Mouse (Mus musculus) limb, embryonic 10.5 days (tissue): ENCODE measurements at regions not wholly inside any gene's neighbourhood (a gene's known extent, or its start where the extent isn't known, plus 50 kb on each side); places are given as distances from the start of the nearest gene placed in this dataset.

Source experiments
- DNase-seq: peaks from one replicate; pipeline ENCODE4 v3.0.0-alpha.2; 2017; ENCODE audit warnings: low spot score
- H3K27ac ChIP-seq: fragments of 300-500 bp; sonication (generic); 2 replicates; pipeline ENCODE4 v1.5.1; 2016; ENCODE audit warnings: mild to moderate bottlenecking
- H3K27me3 ChIP-seq: fragments of 300-500 bp; sonication (generic); 2 replicates; pipeline ENCODE4 v1.6.1; 2016; ENCODE audit warnings: low read depth, mild to moderate bottlenecking; ENCODE audit not compliant: poor library complexity, severe bottlenecking
- H3K36me3 ChIP-seq: fragments of 300-500 bp; sonication (generic); 2 replicates; pipeline ENCODE4 v1.6.1; 2016; ENCODE audit warnings: mild to moderate bottlenecking, moderate library complexity
- H3K4me1 ChIP-seq: fragments of 300-500 bp; sonication (generic); 2 replicates; pipeline ENCODE4 v1.6.1; 2016
- H3K4me3 ChIP-seq: fragments of 300-500 bp; sonication (generic); 2 replicates; pipeline ENCODE4 v1.5.1; 2016; ENCODE audit warnings: mild to moderate bottlenecking, moderate library complexity
- H3K9me3 ChIP-seq: fragments of 300-500 bp; sonication (generic); replicated peaks from 2 replicates; pipeline ENCODE4 v1.6.1; 2016; ENCODE audit warnings: mild to moderate bottlenecking
- WGBS: fragments of 180-500 bp; shearing (Covaris S2); methylation state at CpG from one replicate; pipeline ENCODE4 v1.1.7; 2016; 5-methylcytosine and 5-hydroxymethylcytosine counted together

- WGBS = 84% methylated on average over 6 of the region's 6 CpGs
- no peak overlapping the region for H3K27ac ChIP-seq
Measured at GRCm38 (mm10) chr17:45341573-45341972, 92.0 kb downstream of the Cdc5l start.

GRCm38 (mm10) chr17:45340851-45341250 lies 92.7 kb downstream of the Cdc5l start:
- H3K27me3 ChIP-seq = peaks cover 10% of the 10 kb centered on the region
- H3K9me3 ChIP-seq = no peaks in the 10 kb centered on the region
- no peak for DNase-seq
- H3K4me1 ChIP-seq = peaks cover 28% of the 10 kb centered on the region
- H3K36me3 ChIP-seq = no peaks in the 10 kb centered on the region
- WGBS = 84% methylated on average over 4 of the region's 4 CpGs
- H3K4me3 ChIP-seq = no peak overlapping the region
- no peak overlapping the region for H3K27ac ChIP-seq

More at GRCm38 (mm10) chr17:45341573-45341972, 92.0 kb downstream of the Cdc5l start:
- Histone ChIP-seq H3K4me1 (peaks cover 22% of the 10 kb centered on the region), H3K9me3 (no peaks in the 10 kb centered on the region), H3K27me3 (peaks cover 10% of the 10 kb centered on the region), H3K36me3 (no peaks in the 10 kb centered on the region), H3K4me3 (no peak overlapping the region)
- DNase-seq = no peak

GRCm38 (mm10) chr17:45339226-45339625 lies 94.3 kb downstream of the Cdc5l start:
- Histone ChIP-seq H3K27ac (peak overlapping the region; percentile 61), H3K4me1 (peaks cover 39% of the 10 kb centered on the region), H3K9me3 (no peaks in the 10 kb centered on the region), H3K36me3 (no peaks in the 10 kb centered on the region), H3K4me3 (no peak overlapping the region), H3K27me3 (peaks cover 10% of the 10 kb centered on the region)
- DNase-seq = peak; percentile 45
- WGBS = 50% methylated on average over 11 of the region's 11 CpGs

DNA sequence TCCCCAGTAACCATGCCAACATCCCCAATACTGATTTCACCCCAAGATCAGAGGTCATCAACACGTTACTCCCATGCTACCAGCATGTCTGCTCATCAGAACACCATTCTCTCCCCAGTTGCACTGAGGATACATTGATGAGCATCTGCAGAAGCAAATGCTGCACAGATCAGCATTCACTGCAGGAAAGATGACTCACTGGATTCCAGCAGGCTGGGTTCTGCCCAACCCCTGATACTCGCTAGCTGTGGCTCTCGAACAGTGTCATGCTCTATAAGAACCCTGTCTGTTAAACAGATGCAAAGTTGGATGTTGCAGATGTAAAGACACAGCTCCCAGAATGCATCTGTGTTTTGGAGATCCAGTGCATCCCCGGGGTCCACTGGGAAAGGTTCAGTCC lies 95.5 kb downstream of the Cdc5l start:
- Histone ChIP-seq H3K4me1 (peaks cover 39% of the 10 kb centered on the region), H3K9me3 (no peaks in the 10 kb centered on the region), H3K36me3 (no peaks in the 10 kb centered on the region), H3K27me3 (peaks cover 10% of the 10 kb centered on the region), H3K4me3 (no peak overlapping the region), H3K27ac (0 out of 2 replicates have a peak overlapping the region, but pooled peaks have one; percentile 61)
- DNase-seq = no peak
- 94% methylated on average over 4 of the region's 4 CpGs for WGBS

DNA sequence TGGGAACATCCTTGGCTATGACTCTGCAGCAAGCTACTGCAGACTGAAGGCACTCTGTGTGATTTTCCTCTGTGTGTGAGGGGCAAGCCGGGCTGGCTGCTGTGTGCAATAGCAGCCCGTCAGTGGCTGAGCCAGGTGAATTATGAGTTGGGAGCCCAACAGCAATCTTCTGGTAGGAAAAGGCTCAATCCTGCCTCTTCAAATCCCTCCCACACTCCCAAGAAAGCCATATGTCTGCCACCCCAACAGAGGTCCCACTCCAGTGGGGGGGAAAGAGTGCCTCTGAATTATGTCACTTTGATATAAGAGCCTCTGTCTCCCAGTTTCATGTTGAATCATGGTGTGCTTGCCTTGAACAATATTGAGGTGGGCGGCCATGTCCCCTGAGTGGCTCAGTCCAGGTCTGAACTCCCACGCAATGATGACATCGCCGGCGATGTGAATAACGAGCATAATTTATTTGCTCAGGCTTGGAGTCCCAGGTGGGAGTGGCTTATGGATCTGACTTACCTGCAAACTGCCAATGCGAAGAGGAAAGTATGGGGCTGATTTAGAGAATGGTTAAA lies 97.9 kb downstream of the Cdc5l start:
- H3K27me3 ChIP-seq = peaks cover 17% of the 10 kb centered on the region

DNA sequence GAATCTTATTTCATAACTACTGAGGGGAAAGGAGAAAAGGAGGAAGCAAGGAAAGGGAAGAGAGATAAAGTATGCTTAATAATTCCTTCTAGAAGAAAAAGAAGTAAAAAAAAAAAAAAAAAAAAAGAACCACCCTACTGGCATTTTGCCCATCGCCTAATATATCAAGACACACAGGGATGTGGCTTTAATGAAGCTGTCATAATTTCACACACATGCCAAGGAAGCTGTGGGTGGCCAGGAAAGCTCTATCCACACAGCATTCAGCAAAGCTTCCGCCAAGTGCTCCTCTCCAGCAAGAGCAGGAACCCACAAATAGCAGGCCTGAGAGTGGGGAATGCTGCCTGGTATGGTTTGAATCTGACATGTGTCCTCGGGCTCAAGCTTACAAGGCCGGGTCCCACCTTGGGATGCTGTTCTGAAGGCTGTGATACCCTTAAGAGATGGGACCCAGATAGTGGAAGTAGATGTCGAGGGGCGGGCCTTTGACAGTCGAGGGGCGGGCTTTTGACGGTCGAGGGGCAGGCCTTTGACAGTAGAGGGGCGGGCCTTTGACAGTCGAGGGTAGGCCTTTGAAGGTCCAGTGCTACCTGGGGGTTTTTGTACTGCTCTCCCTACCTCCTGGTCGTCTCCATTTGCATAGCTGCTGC lies 98.7 kb downstream of the Cdc5l start:
- Histone ChIP-seq H3K27ac (no peak overlapping the region), H3K27me3 (peaks cover 12% of the 10 kb centered on the region; the same call in 1 of the 2 replicates), H3K4me3 (no peak overlapping the region), H3K9me3 (no peaks in the 10 kb centered on the region), H3K4me1 (peaks cover 41% of the 10 kb centered on the region), H3K36me3 (no peaks in the 10 kb centered on the region)
- 59% methylated on average over 13 of the region's 13 CpGs for WGBS
- DNase-seq = no peak

More for the DNA sequence above, 97.9 kb downstream of the Cdc5l start:
- no peak overlapping the region for H3K4me3 ChIP-seq
- H3K27ac ChIP-seq = peak overlapping the region; percentile 43; the same call in 1 of the 2 replicates
- 82% methylated on average over 9 of the region's 9 CpGs for WGBS
- H3K4me1 ChIP-seq = peaks cover 46% of the 10 kb centered on the region
- DNase-seq = no peak
- no peaks in the 10 kb centered on the region for H3K9me3 ChIP-seq
- no peaks in the 10 kb centered on the region for H3K36me3 ChIP-seq

DNA sequence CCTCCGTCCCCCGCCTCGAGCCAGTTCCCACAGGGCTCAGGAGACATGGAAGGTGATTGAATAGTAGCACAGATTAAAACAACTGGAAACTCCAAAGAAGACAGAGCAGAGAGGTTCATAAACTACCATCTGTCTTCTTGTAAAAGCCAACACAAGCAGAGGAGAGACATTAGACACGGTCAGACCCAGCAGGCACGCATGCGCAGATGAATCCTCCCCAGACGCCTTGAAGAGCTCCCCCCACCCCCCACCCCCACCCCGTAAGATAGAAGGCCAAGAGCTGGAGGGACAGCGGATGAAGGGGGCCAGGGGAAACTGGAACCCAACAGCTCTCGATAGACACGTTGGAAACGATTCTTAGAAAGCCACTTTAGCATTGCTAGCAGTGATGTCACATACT lies 101.2 kb downstream of the Cdc5l start:
- no peaks in the 10 kb centered on the region for H3K36me3 ChIP-seq
- peak overlapping the region; percentile 14; the same call in 1 of the 2 replicates for H3K27ac ChIP-seq
- 80% methylated on average over 12 of the region's 12 CpGs for WGBS
- H3K4me3 ChIP-seq = no peak overlapping the region
- peaks cover 44% of the 10 kb centered on the region for H3K4me1 ChIP-seq
- H3K9me3 ChIP-seq = no peaks in the 10 kb centered on the region
- no peak for DNase-seq
- 0 out of 2 replicates have a peak, but pooled peaks cover 10% of the 10 kb centered on the region for H3K27me3 ChIP-seq

DNA sequence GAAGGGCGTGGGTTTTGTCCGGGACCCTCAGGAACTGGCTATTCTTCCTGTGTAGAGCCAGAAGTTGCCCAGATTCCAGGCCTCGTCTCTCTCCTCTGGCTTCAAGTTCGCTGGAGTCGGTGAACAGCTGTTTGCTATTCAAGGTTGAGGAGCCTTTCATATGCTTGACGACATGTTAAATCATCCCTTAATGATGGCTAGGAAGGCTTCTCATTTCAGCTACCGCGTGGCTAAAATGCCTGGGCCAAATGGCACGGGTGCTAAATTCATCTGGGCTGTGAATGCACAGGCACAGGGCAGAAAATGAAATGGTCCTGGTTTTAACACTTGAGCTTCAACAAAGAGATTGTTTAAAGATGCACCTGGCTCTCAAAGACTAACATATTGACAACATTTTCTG lies 104.3 kb downstream of the Cdc5l start:
- no peak overlapping the region for H3K27ac ChIP-seq
- 0 out of 2 replicates have a peak, but pooled peaks cover 10% of the 10 kb centered on the region for H3K27me3 ChIP-seq
- H3K4me3 ChIP-seq = no peak overlapping the region
- no peaks in the 10 kb centered on the region for H3K36me3 ChIP-seq
- H3K4me1 ChIP-seq = peaks cover 52% of the 10 kb centered on the region
- WGBS = 39% methylated on average over 9 of the region's 9 CpGs
- DNase-seq = peak; percentile 40
- H3K9me3 ChIP-seq = no peaks in the 10 kb centered on the region

DNA sequence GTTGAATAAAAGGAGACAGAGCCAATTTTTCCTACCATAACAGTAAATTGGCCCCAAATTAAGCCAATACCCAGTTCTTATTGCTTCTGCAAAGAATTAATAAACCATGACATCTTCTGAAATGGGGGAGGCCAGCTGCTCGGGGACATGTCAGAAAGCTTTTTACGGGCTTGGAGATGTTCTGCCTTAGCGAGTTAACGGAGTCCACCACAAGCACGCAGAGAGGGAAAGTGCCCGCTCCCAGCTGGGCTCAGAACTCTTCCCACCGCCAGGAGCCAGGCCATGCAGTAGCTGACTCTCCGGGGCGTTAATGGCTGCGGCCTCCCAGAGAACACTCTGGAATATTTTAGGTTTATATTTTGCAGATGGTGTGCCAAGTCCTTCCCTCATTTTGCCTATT lies 106.8 kb downstream of the Cdc5l start:
- peak; percentile 63 for DNase-seq
- no peak overlapping the region for H3K4me3 ChIP-seq
- H3K9me3 ChIP-seq = no peaks in the 10 kb centered on the region
- H3K27ac ChIP-seq = peak overlapping the region; percentile 69
- H3K27me3 ChIP-seq = peaks cover 20% of the 10 kb centered on the region; the same call in 1 of the 2 replicates
- no peaks in the 10 kb centered on the region for H3K36me3 ChIP-seq
- WGBS = 38% methylated on average over 10 of the region's 10 CpGs
- peaks cover 57% of the 10 kb centered on the region for H3K4me1 ChIP-seq

DNA sequence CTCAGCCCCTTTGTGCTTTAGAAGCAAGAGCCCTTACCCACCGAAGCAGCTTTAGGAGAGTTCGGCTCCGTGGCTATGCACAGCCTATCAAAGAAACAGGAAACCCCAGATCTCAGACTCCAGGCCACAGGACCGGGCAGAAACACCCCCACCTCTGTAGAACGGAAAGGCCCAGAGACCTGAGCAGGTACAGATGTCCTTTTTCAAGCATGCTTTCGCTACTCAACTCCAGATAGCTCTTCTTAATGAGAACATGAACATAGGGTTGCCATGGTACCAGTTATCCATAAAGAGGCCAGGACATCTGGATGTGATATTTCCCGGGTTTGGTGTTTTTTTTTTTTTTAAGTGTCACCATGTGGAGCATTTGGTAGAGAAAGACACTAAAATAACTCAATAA lies 107.4 kb downstream of the Cdc5l start:
- WGBS = 28% methylated on average over 7 of the region's 7 CpGs
- peak overlapping the region; percentile 24; the same call in 1 of the 2 replicates for H3K4me3 ChIP-seq
- DNase-seq = peak; percentile 65
- no peaks in the 10 kb centered on the region for H3K9me3 ChIP-seq
- peaks cover 25% of the 10 kb centered on the region; the same call in 1 of the 2 replicates for H3K27me3 ChIP-seq
- H3K36me3 ChIP-seq = no peaks in the 10 kb centered on the region
- H3K4me1 ChIP-seq = peaks cover 62% of the 10 kb centered on the region
- peak overlapping the region; percentile 72 for H3K27ac ChIP-seq

DNA sequence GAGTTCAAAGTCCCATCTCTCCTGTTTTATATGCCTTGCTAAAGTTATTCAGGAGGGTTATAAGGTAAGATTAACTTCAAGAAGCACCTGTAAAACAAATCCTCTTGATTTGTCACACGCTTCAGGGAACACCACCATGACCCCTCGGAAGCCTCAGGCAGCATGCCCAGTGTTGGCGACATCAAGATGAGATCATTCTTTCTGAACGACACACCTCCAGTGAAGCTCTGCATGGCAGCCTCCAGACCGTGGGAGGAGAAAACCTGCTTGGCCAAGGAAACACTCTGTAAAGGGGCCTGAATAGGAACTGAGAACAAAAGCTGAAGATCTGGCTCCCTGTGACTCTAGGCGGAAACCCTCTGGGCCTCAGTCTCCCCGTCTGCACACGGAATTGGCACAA lies 110.7 kb downstream of the Cdc5l start:
- H3K27ac ChIP-seq = no peak overlapping the region
- H3K9me3 ChIP-seq = no peaks in the 10 kb centered on the region
- no peak overlapping the region for H3K4me3 ChIP-seq
- peaks cover 79% of the 10 kb centered on the region for H3K4me1 ChIP-seq
- H3K36me3 ChIP-seq = no peaks in the 10 kb centered on the region
- no peak for DNase-seq
- peaks cover 24% of the 10 kb centered on the region; the same call in 1 of the 2 replicates for H3K27me3 ChIP-seq
- 84% methylated on average over 8 of the region's 8 CpGs for WGBS

- no peaks in the 10 kb centered on the region for H3K36me3 ChIP-seq
- H3K27ac ChIP-seq = peak overlapping the region; percentile 42
- H3K4me1 ChIP-seq = peaks cover 68% of the 10 kb centered on the region
- WGBS = 75% methylated on average over 7 of the region's 7 CpGs
- no peak overlapping the region for H3K4me3 ChIP-seq
- no peak for DNase-seq
- no peaks in the 10 kb centered on the region for H3K9me3 ChIP-seq
- peaks cover 34% of the 10 kb centered on the region; the same call in 1 of the 2 replicates for H3K27me3 ChIP-seq
Measured at GRCm38 (mm10) chr17:45320074-45320473, 113.5 kb downstream of the Cdc5l start.
